Mouse (Mus musculus): ENCODE results near the gene Als2.

The Als2 gene

DNA sequence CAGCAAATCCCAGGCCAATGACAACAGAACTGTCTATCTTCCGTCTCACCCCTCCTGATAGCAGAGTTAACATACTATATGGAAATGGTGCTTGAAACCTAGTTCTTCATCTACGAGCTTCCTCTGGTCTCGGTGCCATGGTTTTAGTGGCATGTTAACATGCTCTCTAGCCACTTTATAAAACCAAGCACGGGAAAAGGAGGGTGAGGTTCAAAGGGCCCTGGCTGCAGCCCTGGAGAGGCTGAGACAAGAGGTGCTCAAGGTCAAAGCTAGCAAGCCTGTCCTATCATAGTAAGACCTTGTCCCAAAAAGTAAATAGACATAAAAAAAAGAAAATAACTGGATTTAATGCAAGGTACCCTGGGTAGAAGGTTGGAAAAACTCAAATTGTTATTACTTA, 25.4 kb downstream of the Als2 start:
- DNase-seq, result no peak

DNA sequence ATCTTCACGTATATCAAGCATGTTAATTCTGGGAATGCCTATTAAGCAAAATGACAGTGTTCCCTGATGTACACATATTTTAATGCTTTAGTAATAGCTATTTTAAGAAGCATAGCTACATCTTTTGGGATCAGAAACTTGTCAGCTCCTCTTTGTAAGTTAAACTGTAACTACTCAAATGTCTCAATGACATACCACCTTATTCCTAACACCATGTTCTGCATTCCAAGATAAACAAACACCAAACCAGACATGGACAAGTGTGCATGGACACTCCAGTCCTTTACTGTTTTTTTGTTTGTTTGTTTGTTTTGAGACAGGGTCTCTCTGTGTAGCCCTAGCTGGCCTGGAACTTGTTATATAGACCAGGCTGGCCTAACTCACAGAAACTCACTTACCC, 28.7 kb downstream of the Als2 start:
- no peak for DNase-seq

DNA sequence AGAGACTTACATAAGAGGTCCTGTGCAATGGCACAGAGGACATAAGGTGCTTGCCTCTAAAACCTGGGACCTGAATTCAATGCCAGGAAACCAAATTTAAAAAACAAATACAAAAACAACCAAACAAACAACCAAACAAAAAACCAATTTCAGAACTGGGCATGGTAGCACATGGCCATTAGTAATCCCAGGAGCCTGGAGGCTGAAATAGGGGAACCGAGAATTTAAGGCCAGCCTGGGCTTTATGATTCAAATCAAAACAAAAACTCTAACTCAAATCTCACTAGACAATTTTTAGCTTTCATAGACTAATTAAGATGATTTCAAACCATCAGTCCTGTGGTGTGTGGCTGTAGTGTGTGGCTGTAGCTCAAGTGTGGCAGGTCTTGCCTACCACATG, 32.5 kb downstream of the Als2 start:
- no peak for DNase-seq

DNA sequence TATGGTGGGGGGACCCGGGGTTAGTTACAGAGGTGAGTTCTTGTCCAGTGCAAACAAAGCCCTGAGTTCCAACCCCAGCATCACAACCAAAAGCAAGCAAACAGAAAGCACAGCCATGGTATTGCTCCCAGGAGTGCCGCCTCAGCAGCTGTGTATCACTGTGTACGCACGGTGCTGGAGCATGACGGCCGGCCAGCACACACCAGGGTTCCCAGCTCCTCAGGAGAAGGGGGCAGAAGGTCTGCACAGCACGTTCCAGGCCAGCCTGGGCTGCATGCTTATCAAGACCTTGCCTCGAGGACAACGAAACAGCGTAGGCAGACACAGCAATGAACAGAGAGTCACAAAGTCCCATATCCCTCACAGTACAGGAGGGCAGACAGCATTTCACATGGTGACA, 34.7 kb downstream of the Als2 start:
- DNase-seq, result no peak

DNA sequence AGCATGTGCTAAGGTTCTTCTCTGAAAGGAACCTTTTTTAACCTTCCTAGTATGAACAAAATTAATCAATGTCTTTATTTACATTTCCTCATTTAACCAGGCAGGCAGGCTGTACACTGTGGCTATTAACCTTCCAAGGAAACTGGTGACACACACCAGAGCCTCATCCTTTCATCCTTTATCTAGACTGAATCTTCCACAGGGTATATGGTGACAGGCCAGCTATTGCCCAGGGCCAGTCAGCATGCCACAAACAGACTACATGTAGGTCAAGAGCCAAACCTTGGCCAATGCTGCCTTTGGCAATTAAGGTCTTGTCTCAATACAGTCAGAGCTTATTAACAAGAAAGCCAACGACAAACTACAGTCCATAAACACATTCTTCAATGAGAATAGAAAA, 35.5 kb downstream of the Als2 start:
- DNase-seq, result no peak

DNA sequence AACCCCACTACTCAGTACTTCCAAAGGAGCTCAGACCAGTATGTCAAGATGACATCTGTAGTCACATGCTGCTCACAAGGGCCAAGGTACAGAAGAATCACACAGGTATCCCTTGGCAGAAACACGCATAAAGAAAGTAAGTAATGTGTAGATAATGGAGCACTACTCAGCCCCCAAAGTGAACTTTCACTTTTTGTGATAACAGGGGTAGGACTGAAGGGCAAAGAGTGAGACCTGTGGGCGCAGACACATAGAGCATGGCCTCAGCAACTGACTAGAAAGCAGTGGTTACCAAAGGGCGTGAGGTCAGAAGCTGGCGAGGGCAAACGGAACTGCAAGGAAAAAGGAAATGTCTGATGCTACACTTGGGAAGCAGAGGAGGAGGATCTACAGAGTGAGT, 36.1 kb downstream of the Als2 start:
- no peak for DNase-seq

DNA sequence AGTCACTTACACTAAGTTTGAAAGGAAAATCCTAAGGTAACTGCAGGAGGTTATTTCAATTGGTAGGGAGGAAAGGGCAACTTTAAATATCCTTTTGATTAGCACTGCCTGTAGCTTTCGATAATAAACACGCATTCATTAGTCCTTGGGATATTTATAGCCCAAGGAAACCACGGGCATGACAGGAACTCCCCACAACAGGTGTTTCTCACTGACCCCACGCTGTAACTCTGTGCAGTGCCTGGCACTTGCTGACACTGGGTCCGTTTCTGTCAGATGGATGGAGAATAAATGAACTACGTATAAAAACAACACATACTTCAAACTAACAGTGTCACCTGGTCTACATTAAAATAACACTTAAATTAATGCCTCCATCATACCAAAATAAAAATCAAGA, 42.1 kb downstream of the Als2 start:
- DNase-seq, result no peak

DNA sequence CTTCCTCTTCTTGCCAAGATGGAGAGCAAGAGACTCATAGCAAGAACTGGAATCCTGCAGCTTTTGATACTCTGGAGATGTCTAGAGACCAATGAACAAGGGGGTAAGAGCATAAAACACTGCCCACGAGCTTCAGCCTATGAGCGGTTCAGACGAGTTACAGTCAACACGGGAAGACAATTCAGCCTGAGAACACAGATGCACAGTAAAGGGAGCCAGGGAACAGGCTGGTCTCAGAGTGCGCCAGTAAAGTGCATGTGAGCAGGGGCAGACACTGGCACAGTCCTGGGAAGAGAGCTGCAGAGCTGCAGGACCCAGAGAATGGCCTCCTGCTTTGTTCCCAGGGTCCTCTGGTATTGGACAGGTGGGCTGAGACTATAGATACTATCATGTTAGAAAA, 49.2 kb downstream of the Als2 start:
- DNase-seq, result no peak

DNA sequence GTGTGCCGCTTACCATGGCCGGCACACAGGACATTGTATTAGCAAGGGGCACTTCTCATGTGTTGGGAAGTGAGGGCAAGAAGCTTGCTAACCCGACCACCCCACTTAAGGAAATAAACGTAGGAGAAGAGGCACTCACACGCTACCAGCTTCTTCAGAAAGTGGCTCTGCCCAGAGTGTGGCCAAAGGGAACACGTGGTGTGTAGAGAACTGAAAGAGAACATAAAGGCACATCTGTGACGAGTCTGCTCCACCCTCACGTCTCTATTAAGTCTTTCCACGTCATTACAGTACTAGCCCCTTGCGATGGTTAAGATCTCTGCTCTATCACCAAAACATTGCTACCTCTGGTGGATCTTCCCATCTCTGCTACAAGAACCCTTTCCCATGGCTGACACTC, 50.7 kb downstream of the Als2 start:
- no peak for DNase-seq

DNA sequence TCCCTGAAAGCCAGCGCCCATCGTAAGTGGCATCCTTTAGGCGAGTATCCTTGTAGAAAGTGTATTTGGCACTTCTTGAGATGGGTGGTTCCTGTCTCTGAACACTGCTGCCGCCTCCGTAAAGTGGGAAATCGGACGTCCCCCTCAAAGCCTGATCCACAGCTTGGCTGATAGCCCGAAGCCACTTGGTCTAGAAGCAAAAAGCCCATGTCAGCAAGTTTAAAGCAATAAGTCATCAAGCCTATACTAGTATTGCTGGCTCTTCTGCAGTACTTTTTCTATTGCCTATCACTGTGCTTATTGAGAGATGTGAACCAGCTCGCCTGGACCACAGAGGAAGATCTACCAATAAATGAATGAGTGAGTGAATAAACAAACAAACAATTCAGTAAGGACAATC, 51.6 kb downstream of the Als2 start:
- no peak for DNase-seq

DNA sequence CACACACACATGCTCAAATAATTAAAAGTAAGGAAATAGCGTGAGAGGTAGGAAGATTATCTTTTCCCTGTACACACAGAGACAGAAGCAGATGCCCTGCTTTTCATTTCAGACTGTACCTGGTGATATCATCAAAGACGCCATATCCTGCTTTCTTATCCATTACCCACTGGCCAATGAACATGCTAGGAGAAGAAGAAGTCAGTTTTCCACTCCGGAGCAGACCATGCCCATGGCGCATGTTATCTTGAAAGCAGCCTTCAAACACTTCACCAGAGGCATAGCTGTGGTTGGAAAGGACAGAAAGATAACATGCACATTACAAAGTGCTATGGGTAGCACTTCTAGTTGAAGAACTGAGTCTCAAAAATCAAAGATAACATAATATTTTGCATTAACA, 54.0 kb downstream of the Als2 start:
- no peak for DNase-seq

DNA sequence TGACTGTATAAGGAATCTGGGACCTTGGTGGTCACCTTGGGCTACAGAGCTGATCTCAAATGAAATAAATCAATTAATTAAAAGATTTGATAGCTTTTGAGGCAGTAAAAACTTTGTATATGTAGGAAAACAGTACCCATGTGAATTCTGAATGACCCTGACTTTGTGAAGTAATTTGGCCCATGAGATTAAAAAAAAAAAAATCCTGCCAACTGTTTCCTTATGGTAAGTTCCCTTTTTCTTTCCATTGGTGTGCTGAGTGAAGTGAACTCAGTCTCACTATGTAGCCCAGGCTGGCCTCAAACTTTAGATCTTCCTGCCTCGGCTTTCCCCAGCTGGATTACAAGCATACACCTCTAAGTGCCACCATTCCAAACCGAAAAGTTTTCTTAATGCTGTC, 54.7 kb downstream of the Als2 start:
- DNase-seq, result no peak

DNA sequence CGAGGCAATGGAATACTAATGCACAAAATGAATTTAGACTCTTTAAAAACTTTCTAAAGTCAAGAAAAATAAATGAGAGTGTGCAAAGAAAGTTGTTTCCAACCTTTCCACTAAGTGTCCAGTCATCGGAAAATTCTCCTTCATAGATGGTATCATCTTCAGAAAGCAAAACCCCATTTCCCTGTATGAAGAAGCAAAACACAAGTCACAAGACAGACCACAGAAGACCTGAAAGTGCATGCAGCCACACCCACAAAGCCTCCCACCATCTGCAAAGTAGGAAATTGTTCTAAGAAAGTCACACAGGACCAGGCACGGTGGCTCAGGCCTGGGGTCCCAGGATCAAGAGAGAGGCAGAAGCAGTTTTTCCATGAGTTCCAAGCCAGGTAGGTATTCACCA, 57.0 kb downstream of the Als2 start:
- no peak for DNase-seq

DNA sequence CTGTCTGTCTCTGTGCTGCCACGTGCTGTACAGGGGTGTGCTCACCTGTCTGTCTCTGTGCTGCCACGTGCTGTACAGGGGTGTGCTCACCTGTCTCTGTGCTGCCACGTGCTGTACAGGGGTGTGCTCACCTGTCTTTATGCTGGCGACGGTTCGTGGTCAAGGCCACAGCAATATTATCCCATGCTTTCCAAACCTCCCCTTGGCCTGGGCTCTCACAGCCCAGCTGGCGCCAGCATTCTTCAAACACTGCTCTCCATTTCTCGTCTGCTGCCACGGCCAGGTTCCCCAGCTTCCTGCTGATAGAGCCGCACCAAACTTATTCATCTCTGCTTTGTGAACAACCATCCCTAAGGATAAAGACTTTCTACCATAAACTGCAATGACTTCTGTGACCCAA, 58.6 kb downstream of the Als2 start:
- no peak for DNase-seq

DNA sequence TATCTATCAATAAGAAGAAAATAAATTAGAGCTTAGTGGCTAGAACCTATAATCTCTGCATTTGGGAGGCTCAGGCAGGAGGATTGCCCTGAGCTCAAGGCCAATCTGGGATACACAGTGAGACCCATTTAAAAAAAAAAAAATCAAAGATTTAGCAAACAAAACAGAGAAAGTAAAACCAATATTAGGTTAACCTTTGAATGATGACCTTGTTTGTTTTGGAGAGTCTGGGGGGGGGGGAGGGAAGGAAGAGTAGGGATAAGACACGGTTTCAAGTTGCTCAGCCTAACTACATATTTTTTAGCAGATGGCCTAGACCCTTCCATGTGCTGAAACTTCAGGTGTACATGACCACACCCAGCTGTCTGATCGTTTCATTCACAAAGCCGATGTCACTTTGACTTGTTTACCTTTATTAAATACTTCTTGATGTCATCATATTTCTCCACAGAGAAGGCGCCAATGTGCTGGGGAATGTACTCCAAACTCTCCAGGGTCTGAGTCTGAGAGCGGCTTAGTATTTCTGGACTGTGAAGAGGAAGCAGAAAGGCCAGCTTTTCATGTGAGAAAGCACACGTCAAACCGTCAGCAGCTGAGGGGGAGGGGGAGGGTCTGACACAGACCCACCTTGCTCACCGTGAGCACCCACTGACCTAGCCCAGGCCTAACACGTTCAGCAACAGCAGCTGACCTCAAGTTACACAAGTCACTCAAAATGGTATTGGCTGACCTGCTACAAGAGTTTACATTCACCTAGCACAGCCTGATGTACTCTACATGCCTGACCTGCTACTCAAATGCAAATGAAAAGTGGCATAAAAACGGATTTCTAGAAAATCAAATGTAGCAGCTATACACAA, 62.3 kb downstream of the Als2 start:
- DNase-seq, result no peak

DNA sequence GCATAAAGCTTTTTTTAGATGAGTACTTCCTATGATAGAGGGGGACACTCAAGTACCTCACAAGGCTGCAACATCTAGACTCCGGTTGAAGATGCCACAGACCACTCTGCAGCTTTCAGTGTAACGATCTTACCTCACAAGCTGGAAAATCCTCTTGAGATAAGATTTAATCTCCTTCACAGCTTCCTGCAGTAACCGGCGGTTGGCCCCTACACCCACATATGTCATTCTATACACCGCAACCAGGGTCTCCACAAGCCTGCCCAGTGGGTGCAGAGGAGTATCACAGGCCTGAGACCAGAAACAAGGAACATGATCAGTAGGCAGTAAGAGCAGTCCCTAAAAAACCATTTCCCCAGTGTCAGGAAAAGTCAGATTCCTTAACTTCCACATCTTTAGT, 64.0 kb downstream of the Als2 start:
- no peak for DNase-seq

DNA sequence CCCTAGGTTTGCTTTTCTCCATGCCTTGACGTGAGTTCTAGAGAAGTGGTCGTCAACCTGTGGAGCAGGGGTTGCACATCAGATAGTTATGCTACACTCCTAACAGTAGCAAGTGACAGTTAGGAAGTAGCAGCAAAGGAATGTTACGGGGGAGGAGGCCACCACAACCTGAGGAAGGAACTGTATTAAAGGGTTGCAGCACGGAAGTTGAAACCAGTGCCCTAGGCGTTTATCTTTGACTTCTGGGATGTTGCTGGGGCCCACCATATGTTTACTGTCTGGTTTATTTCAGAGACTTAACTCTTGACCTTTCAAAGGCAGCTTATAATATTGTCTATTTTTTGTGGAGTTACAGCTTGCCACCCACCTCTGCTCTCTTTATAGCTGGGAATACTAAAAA, 65.2 kb downstream of the Als2 start:
- DNase-seq, result no peak

DNA sequence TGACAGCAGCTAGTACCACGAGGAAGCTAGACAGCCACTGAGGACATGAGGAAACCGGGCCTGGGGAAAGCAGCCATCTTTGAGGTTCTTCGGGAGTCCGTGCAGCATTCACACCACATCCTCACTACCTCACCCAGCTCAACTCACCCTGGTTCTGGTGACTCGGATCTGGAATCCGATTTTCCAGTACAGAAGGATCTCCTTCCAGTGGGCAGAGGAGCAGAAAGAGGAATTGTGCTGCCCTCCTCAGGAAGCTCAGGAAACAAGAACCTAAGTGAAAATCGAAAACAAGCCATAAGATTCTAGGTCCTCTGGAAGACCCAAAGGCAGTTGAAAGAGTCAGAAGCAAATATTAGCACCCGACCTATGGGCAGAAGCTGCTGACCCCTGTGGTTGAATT, 66.7 kb downstream of the Als2 start:
- DNase-seq, result no peak

DNA sequence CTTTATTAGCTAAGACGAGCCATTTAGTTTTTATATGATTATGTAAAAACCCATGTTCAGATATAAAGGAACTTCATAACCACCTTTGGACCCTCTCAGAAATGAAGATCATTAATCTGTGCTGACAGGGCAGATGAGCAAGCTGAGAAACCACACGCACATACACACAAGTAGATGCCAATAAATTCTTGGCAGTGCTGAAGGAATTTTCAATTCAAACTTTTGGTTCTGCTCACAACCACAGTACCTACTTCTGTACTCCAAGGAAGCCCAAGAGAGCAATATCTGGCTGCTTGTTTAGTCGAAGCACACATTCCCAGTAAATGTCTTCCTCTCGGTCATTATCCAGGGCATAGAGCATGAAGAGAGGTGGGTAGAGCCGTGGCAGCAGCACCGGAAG, 67.4 kb downstream of the Als2 start:
- DNase-seq, result no peak

DNA sequence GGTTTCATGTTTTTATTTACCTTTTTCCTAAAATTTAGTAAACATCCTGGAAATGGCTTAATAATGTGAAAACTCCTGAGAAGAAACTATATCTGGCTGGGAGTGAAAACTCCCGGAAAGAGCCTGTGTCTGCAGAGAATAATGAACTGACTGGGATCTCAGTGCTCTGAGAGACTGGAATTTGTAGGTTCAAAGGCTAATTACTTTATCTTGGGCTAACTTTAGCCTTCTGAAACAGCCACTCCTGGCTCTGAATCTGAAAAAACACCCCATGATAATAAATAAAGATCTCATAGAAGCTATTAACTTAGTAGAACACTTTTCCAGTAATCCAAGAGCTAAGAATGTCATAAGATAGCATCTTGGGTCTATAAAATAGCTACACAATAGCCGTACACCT, 68.5 kb downstream of the Als2 start:
- DNase-seq, result no peak

DNA sequence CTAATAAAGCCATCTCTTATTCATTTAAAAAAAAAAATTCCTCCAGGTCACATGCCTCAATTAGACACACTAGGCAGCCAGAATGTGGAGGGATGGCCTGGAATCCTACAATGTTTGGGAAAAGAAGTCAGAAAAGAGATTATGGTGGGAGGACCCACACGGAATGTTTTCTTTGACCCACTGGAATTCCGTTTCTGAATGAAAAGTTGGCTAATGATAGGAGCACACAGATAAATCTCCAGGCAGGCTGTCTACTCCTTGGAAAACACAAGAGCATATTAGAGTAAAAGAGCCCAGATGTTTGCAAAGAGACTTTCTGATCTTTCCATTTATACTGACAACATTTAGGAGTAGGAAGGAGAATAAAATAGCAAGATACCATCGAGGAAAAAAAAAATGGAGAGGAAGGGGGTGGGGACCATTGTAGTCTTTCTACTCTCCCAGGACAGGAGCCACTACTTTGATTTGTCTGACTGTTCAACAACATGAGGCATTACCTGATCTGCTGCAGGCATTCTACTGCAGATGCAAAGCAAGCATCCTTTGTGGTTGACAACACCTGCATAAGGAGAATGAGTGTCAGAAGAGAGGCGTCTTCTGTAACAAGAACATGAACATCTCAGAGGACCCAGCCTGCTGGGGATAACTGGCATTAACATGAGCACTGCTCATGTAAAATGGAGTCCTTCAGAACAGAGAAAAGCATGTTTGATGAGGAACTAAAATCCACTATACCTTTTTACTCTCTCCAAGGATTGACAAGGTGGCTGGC, 69.2 kb downstream of the Als2 start:
- no peak for DNase-seq

DNA sequence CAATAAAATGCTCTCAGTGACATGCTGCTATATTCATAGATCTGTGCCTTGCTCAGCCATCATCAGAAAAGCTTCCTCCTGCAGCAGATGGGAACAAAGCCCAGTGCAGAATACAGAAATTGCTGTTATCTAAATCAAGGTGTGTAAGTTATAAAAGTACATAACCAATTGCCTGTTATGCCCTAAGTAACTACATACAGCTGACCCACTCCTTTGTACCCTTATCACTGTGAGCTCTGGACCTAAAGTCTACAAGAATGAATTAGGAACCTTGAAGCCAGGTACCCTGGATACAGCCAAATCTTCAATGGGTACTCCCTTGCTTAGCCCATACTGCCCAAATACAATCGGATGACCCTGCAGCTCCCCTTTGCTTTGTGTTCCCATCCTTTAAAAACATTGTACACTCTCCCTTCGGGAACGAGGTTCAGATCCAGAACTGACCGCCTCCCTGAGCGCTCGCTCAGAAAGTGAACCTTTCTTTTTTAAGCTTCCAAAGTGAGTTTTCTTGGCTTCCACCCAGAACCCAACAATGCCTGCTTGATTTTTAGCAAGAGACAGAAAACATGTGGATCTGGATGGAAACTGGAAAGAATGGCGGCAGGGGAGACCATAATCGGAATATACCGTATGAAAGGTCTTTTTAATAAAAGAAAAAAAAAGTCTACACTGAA, 70.7 kb downstream of the Als2 start:
- no peak for DNase-seq

DNA sequence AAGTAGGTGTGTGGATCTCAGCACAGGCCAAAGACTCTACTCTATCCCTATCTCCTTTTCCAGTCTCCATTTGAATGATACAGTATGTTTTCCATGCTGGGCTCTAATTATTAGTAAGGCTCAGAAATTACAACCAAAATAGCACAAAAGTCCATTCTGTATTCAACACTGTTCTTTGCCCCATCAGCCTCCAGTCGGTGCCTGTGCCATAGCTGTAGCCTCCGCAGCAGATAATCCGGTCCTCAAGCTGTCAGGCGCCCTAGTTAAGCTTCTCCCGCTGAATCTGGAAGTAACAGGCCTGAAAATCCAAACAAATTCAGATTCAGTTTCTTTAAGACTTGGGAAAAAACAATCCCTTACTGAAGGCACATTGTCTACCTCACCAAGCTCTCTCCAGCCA, 73.1 kb downstream of the Als2 start:
- no peak for DNase-seq

DNA sequence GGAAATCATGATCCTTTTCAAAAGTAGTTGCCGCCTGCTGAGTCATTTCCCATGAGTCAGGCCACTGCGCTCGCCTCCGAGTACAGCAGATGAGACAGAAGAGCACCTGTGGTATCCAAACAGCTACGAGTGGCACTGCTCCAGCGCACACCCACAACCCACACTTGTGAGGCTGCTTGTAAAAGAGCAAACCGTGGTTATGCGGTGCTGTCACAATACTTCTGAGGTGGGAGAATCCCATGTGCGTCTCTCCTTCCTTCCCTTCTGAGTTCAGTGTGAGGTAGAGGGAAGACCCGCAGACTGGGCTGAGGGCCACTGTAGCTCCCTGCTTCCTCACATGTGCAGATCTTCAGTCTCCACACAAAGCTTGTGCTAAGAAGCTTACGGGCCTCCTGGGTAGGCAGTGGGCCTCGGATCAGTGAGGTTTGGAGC, 74.0 kb downstream of the Als2 start, which contains the start of gene Mpp4:
Gene Mpp4 (minus strand): TSS at position 360 of the 432 bp plus-strand sequence.
- peak; percentile 83 for DNase-seq
